Mouse (Mus musculus) MEL (cell line): ENCODE data around the gene Gm20708. TPM values are rescaled to one million over a fixed set of nuclear protein-coding genes. Genes with fewer than 3 reads are reported as not detected.

Source experiments
- DNase-seq: peaks from one replicate; pipeline ENCODE4 v3.0.0; 2011; ENCODE audit warnings: low read depth, low spot score
- H3K27ac ChIP-seq: 2 replicates; pipeline ENCODE4 v1.5.1; 2012; ENCODE audit warnings: low read depth, mild to moderate bottlenecking, control low read depth, low read length, moderate library complexity; ENCODE audit not compliant: control insufficient read depth
- H3K27me3 ChIP-seq, 2 experiments: fragments of 150-350 bp in 1 of 2; sonication (generic) in 1 of 2; 2 replicates each; pipeline ENCODE4 v1.6.1; 2012; ENCODE audit warnings: low read length in 2 of 2, mild to moderate bottlenecking in 2 of 2, improper control_type of control experiment in 1 of 2, moderate library complexity in 1 of 2; ENCODE audit not compliant: insufficient read depth in 2 of 2, control insufficient read depth in 1 of 2
- H3K36me3 ChIP-seq, 2 experiments: 2 replicates each; pipeline ENCODE4 v1.6.1; 2012 to 2014; ENCODE audit warnings: low read length in 2 of 2, improper control_type of control experiment in 1 of 2, inconsistent platforms in 1 of 2, mild to moderate bottlenecking in 1 of 2; ENCODE audit not compliant: insufficient read depth in 2 of 2, control insufficient read depth in 1 of 2
- H3K4me1 ChIP-seq, 2 experiments: fragments of 150-350 bp in 1 of 2; sonication (generic) in 1 of 2; 2 replicates each; pipeline ENCODE4 v1.6.1; 2012; ENCODE audit warnings: low read length in 2 of 2, improper control_type of control experiment in 1 of 2, mild to moderate bottlenecking in 1 of 2; ENCODE audit not compliant: insufficient read depth in 2 of 2, control insufficient read depth in 1 of 2
- H3K4me3 ChIP-seq, 2 experiments: fragments of 150-350 bp in 1 of 2; sonication (generic) in 1 of 2; 2 replicates each; pipeline ENCODE4 v1.5.1; 2012; ENCODE audit warnings: low read depth in 2 of 2, low read length in 2 of 2, mild to moderate bottlenecking in 2 of 2, moderate library complexity in 2 of 2, control low read depth in 1 of 2, improper control_type of control experiment in 1 of 2; ENCODE audit not compliant: control insufficient read depth in 1 of 2, insufficient read depth in 1 of 2
- H3K79me2 ChIP-seq: 2 replicates; pipeline ENCODE4 v1.6.1; 2012; ENCODE audit warnings: mild to moderate bottlenecking, low read length, moderate library complexity; ENCODE audit not compliant: control insufficient read depth, poor library complexity, insufficient read depth
- H3K9ac ChIP-seq: 2 replicates; pipeline ENCODE4 v1.6.1; 2012; ENCODE audit warnings: low read depth, mild to moderate bottlenecking, control low read depth, low read length, moderate library complexity; ENCODE audit not compliant: control insufficient read depth, poor library complexity, severe bottlenecking
- H3K9me3 ChIP-seq: fragments of 150-350 bp; sonication (generic); replicated peaks from 2 replicates; pipeline ENCODE4 v1.6.1; 2012; ENCODE audit warnings: mild to moderate bottlenecking, low read length, improper control_type of control experiment, moderate library complexity; ENCODE audit not compliant: insufficient read depth
- CTCF ChIP-seq, 3 experiments: IDR thresholded peaks in 2 of 3; conservative IDR thresholded peaks in 1 of 3; 2 replicates each; pipeline ENCODE4 v1.5.1; 2011 to 2012; ENCODE audit warnings: low read length in 3 of 3, low read depth in 2 of 3, mild to moderate bottlenecking in 2 of 3, improper control_type of control experiment in 1 of 3, inconsistent platforms in 1 of 3, mixed read lengths in 1 of 3, moderate library complexity in 1 of 3; ENCODE audit not compliant: control insufficient read depth in 1 of 3, insufficient read depth in 1 of 3, poor library complexity in 1 of 3, severe bottlenecking in 1 of 3
- E2F4 ChIP-seq: IDR thresholded peaks from 2 replicates; pipeline ENCODE4 v1.6.1; 2011; ENCODE audit warnings: low read depth, low read length, improper control_type of control experiment, borderline replicate concordance
- ELF1 ChIP-seq: IDR thresholded peaks from 2 replicates; pipeline ENCODE4 v1.6.1; 2014; ENCODE audit warnings: low read depth, mild to moderate bottlenecking, inconsistent platforms, low read length, improper control_type of control experiment, moderate library complexity
- EP300 ChIP-seq, 2 experiments: IDR thresholded peaks; 2 replicates each; pipeline ENCODE4 v1.6.1; 2011; ENCODE audit warnings: improper control_type of control experiment in 2 of 2, low read length in 2 of 2, low read depth in 1 of 2, mild to moderate bottlenecking in 1 of 2
- ETS1 ChIP-seq: IDR thresholded peaks from 2 replicates; pipeline ENCODE4 v1.6.1; 2012; ENCODE audit warnings: low read depth, mild to moderate bottlenecking, inconsistent platforms, low read length, improper control_type of control experiment, moderate library complexity
- HCFC1 ChIP-seq: IDR thresholded peaks from 2 replicates; pipeline ENCODE4 v1.6.1; 2012; ENCODE audit warnings: low read depth, mild to moderate bottlenecking, inconsistent platforms, low read length, improper control_type of control experiment, moderate library complexity
- JUND ChIP-seq: IDR thresholded peaks from 2 replicates; pipeline ENCODE4 v1.6.1; 2011; ENCODE audit warnings: low read depth, mild to moderate bottlenecking, improper control_type of control experiment, low read length
- MAX ChIP-seq: IDR thresholded peaks from 2 replicates; pipeline ENCODE4 v1.6.1; 2011; ENCODE audit warnings: low read length, improper control_type of control experiment
- MEF2A ChIP-seq: IDR thresholded peaks from 2 replicates; pipeline ENCODE4 v1.6.1; 2014; ENCODE audit warnings: low read depth, mild to moderate bottlenecking, inconsistent platforms, low read length, improper control_type of control experiment; ENCODE audit not compliant: poor library complexity, insufficient replicate concordance, severe bottlenecking; ENCODE audit errors: extremely low read depth
- MXI1 ChIP-seq: IDR thresholded peaks from 2 replicates; pipeline ENCODE4 v1.6.1; 2011; ENCODE audit warnings: mild to moderate bottlenecking, low read depth, low read length, improper control_type of control experiment
- MYB ChIP-seq: IDR thresholded peaks from 2 replicates; pipeline ENCODE4 v1.6.1; 2011; ENCODE audit warnings: mild to moderate bottlenecking, low read depth, low read length, improper control_type of control experiment
- MYC ChIP-seq: IDR thresholded peaks from 2 replicates; pipeline ENCODE4 v1.6.1; 2011; ENCODE audit warnings: low read depth, mild to moderate bottlenecking, low read length, improper control_type of control experiment, moderate library complexity
- POLR2A ChIP-seq, 2 experiments: IDR thresholded peaks; 2 replicates each; pipeline ENCODE4 v1.6.1; 2011 to 2012; ENCODE audit warnings: low read length in 2 of 2, mild to moderate bottlenecking in 2 of 2, control low read depth in 1 of 2, improper control_type of control experiment in 1 of 2, low read depth in 1 of 2, moderate library complexity in 1 of 2; ENCODE audit not compliant: control insufficient read depth in 1 of 2, insufficient read depth in 1 of 2, poor library complexity in 1 of 2
- POLR2AphosphoS5 ChIP-seq: IDR thresholded peaks from 2 replicates; pipeline ENCODE4 v1.6.1; 2012; ENCODE audit warnings: low read depth, borderline replicate concordance, mild to moderate bottlenecking, inconsistent platforms, low read length, moderate library complexity, mixed read lengths
- RAD21 ChIP-seq: IDR thresholded peaks from 2 replicates; pipeline ENCODE4 v1.6.1; 2011; ENCODE audit warnings: mild to moderate bottlenecking, low read depth, low read length, improper control_type of control experiment
- SIN3A ChIP-seq: IDR thresholded peaks from 2 replicates; pipeline ENCODE4 v1.6.1; 2012; ENCODE audit warnings: low read length, improper control_type of control experiment, inconsistent platforms
- SMC3 ChIP-seq: IDR thresholded peaks from 2 replicates; pipeline ENCODE4 v1.6.1; 2011; ENCODE audit warnings: low read depth, low read length, improper control_type of control experiment
- TAL1 ChIP-seq: IDR thresholded peaks from 2 replicates; pipeline ENCODE4 v1.6.1; 2012; ENCODE audit warnings: mild to moderate bottlenecking, inconsistent platforms, low read length, moderate library complexity, mixed read lengths
- TBP ChIP-seq: IDR thresholded peaks from 2 replicates; pipeline ENCODE4 v1.8.0; 2011; ENCODE audit warnings: low read depth, low read length, improper control_type of control experiment
- TCF12 ChIP-seq: IDR thresholded peaks from 2 replicates; pipeline ENCODE4 v1.6.1; 2014; ENCODE audit warnings: low read depth, mild to moderate bottlenecking, inconsistent platforms, low read length, improper control_type of control experiment, moderate library complexity
- UBTF ChIP-seq: IDR thresholded peaks from 2 replicates; pipeline ENCODE4 v1.6.1; 2012; ENCODE audit warnings: low read depth, mild to moderate bottlenecking, inconsistent platforms, low read length, improper control_type of control experiment, moderate library complexity, borderline replicate concordance; ENCODE audit not compliant: insufficient read depth
- USF1 ChIP-seq: IDR thresholded peaks from 2 replicates; pipeline ENCODE4 v1.6.1; 2014; ENCODE audit warnings: low read depth, mild to moderate bottlenecking, inconsistent platforms, low read length, improper control_type of control experiment, moderate library complexity
- ZC3H11A ChIP-seq: IDR thresholded peaks from 2 replicates; pipeline ENCODE4 v1.6.1; 2012; ENCODE audit warnings: low read depth, mild to moderate bottlenecking, inconsistent platforms, low read length, improper control_type of control experiment
- ZKSCAN1 ChIP-seq: IDR thresholded peaks from 2 replicates; pipeline ENCODE4 v1.6.1; 2012; ENCODE audit warnings: low read depth, mild to moderate bottlenecking, inconsistent platforms, low read length, improper control_type of control experiment, moderate library complexity
- ZMIZ1 ChIP-seq: IDR thresholded peaks from 2 replicates; pipeline ENCODE4 v1.6.1; 2012; ENCODE audit warnings: low read depth, mild to moderate bottlenecking, inconsistent platforms, low read length, improper control_type of control experiment, moderate library complexity
- polyA plus RNA-seq, 2 experiments: library from polyadenylated mRNA; stranded (reverse) in 1 of 2; unstranded in 1 of 2; fragments of >175 nt in 1 of 2; fragments of >200 nt in 1 of 2; gene quantifications; 2 replicates each; pipeline versions ENCODE4 v1.2.1 to v1.2.4; 2012; ENCODE audit warnings: low replicate concordance in 2 of 2, low read depth in 1 of 2; ENCODE audit not compliant: insufficient read length in 2 of 2, insufficient read depth in 1 of 2, missing spikeins in 1 of 2
- total RNA-seq: library from RNA; depleted of rRNA; stranded (reverse); fragments of 300-350 nt; gene quantifications from 2 replicates; pipeline ENCODE4 v1.2.3, GENCODE M21; 2012

Gene Gm20708
- total and polyA plus RNA-seq, 3 experiments: 0.70 to 0.85 TPM; not detected in 1

- Histone ChIP-seq H3K79me2 (peaks cover 19% of the 10 kb centered on the region), H3K27ac (no peak overlapping the region), H3K4me3 (no peak overlapping the region), H3K36me3 (peaks cover 3 to 18% of the 10 kb centered on the region in 2 experiments), H3K9ac (no peak overlapping the region), H3K9me3 (no peaks in the 10 kb centered on the region), H3K4me1 (peaks cover 19% of the 10 kb centered on the region in 2 experiments)
- TF ChIP-seq HCFC1 (no peak), ZC3H11A (no peak), TCF12 (no peak), TBP (no peak), POLR2A (IDR thresholded peaks at IDR 0.05; ENCODE audit: control insufficient read depth in 1 of 2, insufficient read depth in 1 of 2, low read depth in 1 of 2, low read length in 2 of 2, poor library complexity in 1 of 2) (no peak), JUND (no peak), ZMIZ1 (no peak), ZKSCAN1 (no peak), ELF1 (no peak), MEF2A (no peak), MAX (no peak), RAD21 (no peak), UBTF (no peak), ETS1 (no peak), EP300 (IDR thresholded peaks at IDR 0.05; ENCODE audit: low read depth in 1 of 2, low read length in 2 of 2) (no peak)
- TF ChIP-seq, all 39 proteins: peak for 0
- no peaks in the 10 kb centered on the region for H3K27me3 ChIP-seq
- DNase-seq: no peak
These were observed 36.2 kb downstream of the Gm20708 start for GRCm38 (mm10) chr11:117845651-117846050.

GRCm38 (mm10) chr11:117846640-117847039, 37.2 kb downstream of the Gm20708 start:
- H3K27ac ChIP-seq: no peak overlapping the region
- TF ChIP-seq MYC: 0 out of 2 replicates have a peak, but pooled peaks have one; percentile 59
- TF ChIP-seq MXI1: peak; percentile 64; the same call in 1 of the 2 replicates
- TF ChIP-seq UBTF: no peak
- TF ChIP-seq USF1: peak; percentile 58
- peak; percentile 46; the same call in 1 of the 2 replicates for TF ChIP-seq SIN3A
- no peak for TF ChIP-seq E2F4
- TF ChIP-seq CTCF (IDR thresholded peaks at IDR 0.05 in 2 of 3, conservative IDR thresholded peaks at IDR 0.05 in 1 of 3; ENCODE audit: control insufficient read depth in 1 of 3, insufficient read depth in 1 of 3, low read depth in 2 of 3, low read length in 3 of 3, poor library complexity in 1 of 3, severe bottlenecking in 1 of 3): peak; percentile 34 to 65 (median 48)
- peak; percentile 68 for TF ChIP-seq SMC3
- TF ChIP-seq ZC3H11A: peak; percentile 57
- no peak for TF ChIP-seq POLR2AphosphoS5
- TF ChIP-seq TBP: peak; percentile 43; the same call in 1 of the 2 replicates
- no peak for TF ChIP-seq TAL1
- peak; percentile 45 for TF ChIP-seq RAD21
- no peak for TF ChIP-seq MYB
- no peak; a peak in 1 of 4 replicates for TF ChIP-seq POLR2A (IDR thresholded peaks at IDR 0.05; ENCODE audit: control insufficient read depth in 1 of 2, insufficient read depth in 1 of 2, low read depth in 1 of 2, low read length in 2 of 2, poor library complexity in 1 of 2)
- TF ChIP-seq HCFC1: peak; percentile 35; the same call in 1 of the 2 replicates
- TF ChIP-seq, all 39 proteins: peak for 10
- Histone ChIP-seq H3K27me3 (no peaks in the 10 kb centered on the region), H3K9ac (no peak overlapping the region), H3K4me3 (no peak overlapping the region), H3K79me2 (peaks cover 25% of the 10 kb centered on the region), H3K9me3 (no peaks in the 10 kb centered on the region), H3K4me1 (peaks cover 19 to 21% of the 10 kb centered on the region in 2 experiments), H3K36me3 (peaks cover 12 to 26% of the 10 kb centered on the region in 2 experiments)
- DNase-seq: peak; percentile 79
